Mouse (Mus musculus) kidney, adult 2 months (tissue): ENCODE results near the gene Smarca2.

Experiments used
- CTCF ChIP-seq: fragments of 200-500 bp; conservative IDR thresholded peaks from 2 replicates; pipeline ENCODE4 v1.5.1; 2011; ENCODE audit warnings: low read depth, mild to moderate bottlenecking, control low read depth, low read length, moderate library complexity, mixed read lengths; ENCODE audit not compliant: insufficient read depth, insufficient read length
- POLR2A ChIP-seq: fragments of 200-500 bp; IDR thresholded peaks from one replicate; pipeline ENCODE4 v1.6.1; 2011; ENCODE audit warnings: low read depth, low read length, control low read depth

DNA sequence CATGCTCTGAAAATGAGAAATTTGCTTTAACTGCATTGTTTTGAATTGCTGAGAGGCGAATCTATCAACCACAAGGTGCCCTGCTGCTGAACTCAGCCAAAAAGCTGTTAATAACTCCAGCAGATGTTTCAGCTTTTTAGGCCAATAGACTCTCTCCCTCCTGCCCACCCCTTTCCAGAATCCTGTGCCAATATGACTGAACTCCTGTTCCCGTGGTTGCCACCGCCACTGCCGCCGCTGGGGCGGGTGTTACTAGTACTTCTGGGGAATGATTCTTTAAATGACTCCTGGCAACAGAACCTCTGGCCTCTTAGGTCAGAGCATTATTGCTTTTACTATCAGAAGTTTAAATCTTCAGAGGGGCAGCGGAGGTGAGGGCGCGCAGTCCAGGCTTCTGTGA is 38.7 kb upstream of the Smarca2 start:
- TF ChIP-seq POLR2A (no peak), CTCF (no peak)
